Mouse (Mus musculus): ENCODE measurements at regions not wholly inside any gene's neighbourhood (a gene's known extent, or its start where the extent isn't known, plus 50 kb on each side); places are given as distances from the start of the nearest gene placed in this dataset.

DNA sequence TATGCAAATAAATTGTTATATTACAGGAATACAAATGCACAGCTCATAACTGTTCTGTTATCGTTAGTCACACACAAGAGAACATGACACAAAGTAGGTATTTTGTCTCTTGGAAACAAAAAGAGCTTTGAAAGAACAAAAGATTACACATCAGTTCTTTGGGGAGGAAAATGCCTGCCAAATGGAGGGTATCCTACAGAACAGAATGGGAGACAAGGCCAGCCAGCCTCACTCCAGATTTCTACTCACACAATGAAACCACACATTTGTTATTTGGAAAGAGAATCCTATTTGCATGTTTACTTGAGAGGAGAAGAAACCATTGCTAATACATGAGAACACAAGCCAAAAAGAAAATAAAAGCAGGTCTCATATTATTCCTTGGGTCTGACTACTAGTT, 258.0 kb downstream of the Abcc12 start:
- 21% methylated on average over 1 of the region's 1 CpGs for WGBS
- no peaks in the 10 kb centered on the region for H3K9me3 ChIP-seq (ENCODE audit: low read length)
- H3K4me2 ChIP-seq (ENCODE audit: low read depth, low read length): no peak overlapping the region
- no peak overlapping the region for H3K9ac ChIP-seq (replicated peaks; ENCODE audit: low read length)
- TF ChIP-seq CTCF (IDR thresholded peaks at IDR 0.05; ENCODE audit: low read depth): no peak
- peak; percentile 47 for DNase-seq (ENCODE audit: low spot score)
- 0 out of 2 replicates have a peak, but pooled peaks have one; percentile 35 for ATAC-seq
- peak overlapping the region; percentile 4; the same call in 1 of the 2 replicates for H3K27ac ChIP-seq
- H3K27me3 ChIP-seq (ENCODE audit: insufficient read depth, low read length): no peaks in the 10 kb centered on the region
- H3K36me3 ChIP-seq (ENCODE audit: insufficient read depth, low read length): no peaks in the 10 kb centered on the region
- H3K4me1 ChIP-seq (ENCODE audit: insufficient read depth, low read length): peaks cover 4% of the 10 kb centered on the region; the same call in 1 of the 2 replicates
- no peak overlapping the region for H3K4me3 ChIP-seq (ENCODE audit: low read length)

GRCm38 (mm10) chr8:86320938-86321337, 259.5 kb downstream of the Abcc12 start:
- Histone ChIP-seq H3K9ac (replicated peaks; ENCODE audit: low read length) (no peak overlapping the region), H3K4me3 (ENCODE audit: low read length) (no peak overlapping the region), H3K27ac (no peak overlapping the region), H3K27me3 (ENCODE audit: insufficient read depth, low read length) (no peaks in the 10 kb centered on the region), H3K9me3 (ENCODE audit: low read length) (no peaks in the 10 kb centered on the region), H3K36me3 (ENCODE audit: insufficient read depth, low read length) (no peaks in the 10 kb centered on the region), H3K4me1 (ENCODE audit: insufficient read depth, low read length) (peaks cover 4% of the 10 kb centered on the region; the same call in 1 of the 2 replicates), H3K4me2 (ENCODE audit: low read depth, low read length) (no peak overlapping the region)
- DNase-seq (ENCODE audit: low spot score) (no peak), ATAC-seq (no peak)
- TF ChIP-seq CTCF (IDR thresholded peaks at IDR 0.05; ENCODE audit: low read depth): no peak
- WGBS: 50% methylated on average over 3 of the region's 3 CpGs

GRCm38 (mm10) chr8:86318531-86318930, 262.0 kb downstream of the Abcc12 start:
- ATAC-seq (no peak), DNase-seq (ENCODE audit: low spot score) (peak; percentile 12)
- 43% methylated on average over 3 of the region's 3 CpGs for WGBS
- no peaks in the 10 kb centered on the region for H3K36me3 ChIP-seq (ENCODE audit: insufficient read depth, low read length)
- no peak overlapping the region for H3K27ac ChIP-seq
- H3K9me3 ChIP-seq (ENCODE audit: low read length): no peaks in the 10 kb centered on the region
- H3K9ac ChIP-seq (replicated peaks; ENCODE audit: low read length): no peak overlapping the region
- no peak for TF ChIP-seq CTCF (IDR thresholded peaks at IDR 0.05; ENCODE audit: low read depth)
- no peaks in the 10 kb centered on the region for H3K27me3 ChIP-seq (ENCODE audit: insufficient read depth, low read length)
- H3K4me2 ChIP-seq (ENCODE audit: low read depth, low read length): no peak overlapping the region
- no peaks in the 10 kb centered on the region for H3K4me1 ChIP-seq (ENCODE audit: insufficient read depth, low read length)
- H3K4me3 ChIP-seq (ENCODE audit: low read length): no peak overlapping the region

GRCm38 (mm10) chr8:86316236-86316635, 264.2 kb downstream of the Abcc12 start:
- Histone ChIP-seq H3K4me3 (ENCODE audit: low read length) (no peak overlapping the region), H3K9ac (replicated peaks; ENCODE audit: low read length) (no peak overlapping the region), H3K36me3 (ENCODE audit: insufficient read depth, low read length) (no peaks in the 10 kb centered on the region), H3K27me3 (ENCODE audit: insufficient read depth, low read length) (no peaks in the 10 kb centered on the region), H3K9me3 (ENCODE audit: low read length) (no peaks in the 10 kb centered on the region), H3K27ac (peak overlapping the region; percentile 5; the same call in 1 of the 2 replicates), H3K4me1 (ENCODE audit: insufficient read depth, low read length) (no peaks in the 10 kb centered on the region), H3K4me2 (ENCODE audit: low read depth, low read length) (no peak overlapping the region)
- ATAC-seq: no peak
- DNase-seq (ENCODE audit: low spot score): peak; percentile 64
- TF ChIP-seq CTCF (IDR thresholded peaks at IDR 0.05; ENCODE audit: low read depth): no peak
- WGBS: 60% methylated on average over 7 of the region's 7 CpGs

DNA sequence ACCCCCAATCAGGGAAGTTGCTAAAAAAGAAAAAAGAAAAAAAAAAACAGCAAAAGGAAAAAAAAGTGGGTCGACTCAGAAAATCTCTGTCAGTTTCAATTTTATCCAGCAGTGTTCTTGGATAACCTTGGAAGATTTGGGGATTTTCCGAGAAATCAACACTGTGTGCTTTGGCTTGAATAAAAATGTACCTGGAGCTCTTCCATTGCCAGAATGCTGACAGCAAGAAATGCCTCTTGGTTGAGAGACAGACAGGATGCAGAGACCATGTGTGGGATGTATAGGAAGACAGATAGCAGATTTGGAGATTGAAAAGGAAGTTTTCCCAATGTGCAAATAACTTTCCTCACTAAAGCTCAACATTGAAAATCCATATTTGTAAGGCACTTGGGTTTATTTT, 271.0 kb downstream of the Abcc12 start:
- Histone ChIP-seq H3K27me3 (ENCODE audit: insufficient read depth, low read length) (no peaks in the 10 kb centered on the region), H3K9me3 (ENCODE audit: low read length) (no peaks in the 10 kb centered on the region), H3K4me3 (ENCODE audit: low read length) (no peak overlapping the region), H3K4me1 (ENCODE audit: insufficient read depth, low read length) (no peaks in the 10 kb centered on the region), H3K36me3 (ENCODE audit: insufficient read depth, low read length) (no peaks in the 10 kb centered on the region), H3K27ac (no peak overlapping the region), H3K4me2 (ENCODE audit: low read depth, low read length) (no peak overlapping the region), H3K9ac (replicated peaks; ENCODE audit: low read length) (no peak overlapping the region)
- 66% methylated on average over 2 of the region's 2 CpGs for WGBS
- no peak for ATAC-seq
- DNase-seq (ENCODE audit: low spot score): no peak
- TF ChIP-seq CTCF (IDR thresholded peaks at IDR 0.05; ENCODE audit: low read depth): no peak

- ATAC-seq (no peak), DNase-seq (ENCODE audit: low spot score) (peak; percentile 44)
- Histone ChIP-seq H3K4me1 (ENCODE audit: insufficient read depth, low read length) (no peaks in the 10 kb centered on the region), H3K27me3 (ENCODE audit: insufficient read depth, low read length) (no peaks in the 10 kb centered on the region), H3K4me2 (ENCODE audit: low read depth, low read length) (no peak overlapping the region), H3K36me3 (ENCODE audit: insufficient read depth, low read length) (no peaks in the 10 kb centered on the region), H3K4me3 (ENCODE audit: low read length) (no peak overlapping the region), H3K9me3 (ENCODE audit: low read length) (no peaks in the 10 kb centered on the region), H3K9ac (replicated peaks; ENCODE audit: low read length) (no peak overlapping the region), H3K27ac (no peak overlapping the region)
- no peak for TF ChIP-seq CTCF (IDR thresholded peaks at IDR 0.05; ENCODE audit: low read depth)
- WGBS: 63% methylated on average over 3 of the region's 3 CpGs
Observed at GRCm38 (mm10) chr8:86307339-86307738, 273.1 kb downstream of the Abcc12 start.

GRCm38 (mm10) chr8:86301885-86302509, 278.5 kb downstream of the Abcc12 start:
- H3K4me2 ChIP-seq (ENCODE audit: low read depth, low read length): no peak overlapping the region
- no peak for TF ChIP-seq CTCF (IDR thresholded peaks at IDR 0.05; ENCODE audit: low read depth)
- ATAC-seq: no peak
- H3K36me3 ChIP-seq (ENCODE audit: insufficient read depth, low read length): no peaks in the 10 kb centered on the region
- no peaks in the 10 kb centered on the region for H3K9me3 ChIP-seq (ENCODE audit: low read length)
- H3K9ac ChIP-seq (replicated peaks; ENCODE audit: low read length): no peak overlapping the region
- 47% methylated on average over 4 of the region's 4 CpGs for WGBS
- H3K27ac ChIP-seq: no peak overlapping the region
- no peak overlapping the region for H3K4me3 ChIP-seq (ENCODE audit: low read length)
- no peaks in the 10 kb centered on the region for H3K27me3 ChIP-seq (ENCODE audit: insufficient read depth, low read length)
- DNase-seq (ENCODE audit: low spot score): peak; percentile 3
- H3K4me1 ChIP-seq (ENCODE audit: insufficient read depth, low read length): no peaks in the 10 kb centered on the region

All from hindbrain, postnatal 0 days (tissue).